Mouse (Mus musculus): ENCODE data around the gene Ptpro. TPM values are rescaled to one million over a fixed set of nuclear protein-coding genes. Genes with fewer than 3 reads are reported as not detected.

Gene Ptpro
- 2.3 TPM in 2 replicates for polyA plus RNA-seq (2015; fragmentation: Nextera tagmentation; extraction: Ambion mirVana)

GRCm38 (mm10) chr6:137252194-137252886, at the start of gene Ptpro:
Gene Ptpro, plus strand, starts transcription at chr6:137252319.
- Histone ChIP-seq H3K36me3 (no peaks in the 10 kb centered on the region), H3K27ac (no peak within 1 kb of the TSS), H3K4me2 (peak within 1 kb of the TSS; percentile 89), H3K9me3 (no peaks in the 10 kb centered on the region), H3K27me3 (peaks cover 26% of the 10 kb centered on the region), H3K4me3 (peak within 1 kb of the TSS; percentile 45), H3K9ac (no peak within 1 kb of the TSS), H3K4me1 (peaks cover 9% of the 10 kb centered on the region; the same call in 1 of the 2 replicates)
- 2% methylated on average over 53 of the region's 53 CpGs for WGBS
- peak; percentile 79; the same call in 1 of the 2 replicates for ATAC-seq (ENCODE audit: borderline replicate concordance, extremely low read depth, low FRiP score, low TSS enrichment)

GRCm38 (mm10) chr6:137202661-137203060, 49.5 kb upstream of the Ptpro start:
- Histone ChIP-seq H3K4me1 (no peaks in the 10 kb centered on the region), H3K27me3 (no peaks in the 10 kb centered on the region), H3K4me2 (no peak overlapping the region), H3K9ac (no peak overlapping the region), H3K9me3 (no peaks in the 10 kb centered on the region), H3K36me3 (no peaks in the 10 kb centered on the region), H3K27ac (no peak overlapping the region), H3K4me3 (no peak overlapping the region)
- 87% methylated on average over 4 of the region's 4 CpGs for WGBS
- no peak for ATAC-seq (ENCODE audit: borderline replicate concordance, extremely low read depth, low FRiP score, low TSS enrichment)

- no peak for ATAC-seq (ENCODE audit: borderline replicate concordance, extremely low read depth, low FRiP score, low TSS enrichment)
- WGBS = 51% methylated on average over 11 of the region's 11 CpGs
Measured at GRCm38 (mm10) chr6:137205662-137206400, 46.3 kb upstream of the Ptpro start.

GRCm38 (mm10) chr6:137207126-137207525, 45.0 kb upstream of the Ptpro start:
- H3K36me3 ChIP-seq = no peaks in the 10 kb centered on the region
- H3K4me3 ChIP-seq = no peak overlapping the region
- H3K4me1 ChIP-seq = peaks cover 8% of the 10 kb centered on the region; the same call in 1 of the 2 replicates
- no peaks in the 10 kb centered on the region for H3K9me3 ChIP-seq
- ATAC-seq (ENCODE audit: borderline replicate concordance, extremely low read depth, low FRiP score, low TSS enrichment) = no peak
- H3K4me2 ChIP-seq = no peak overlapping the region
- no peak overlapping the region for H3K27ac ChIP-seq
- H3K9ac ChIP-seq = no peak overlapping the region
- 90% methylated on average over 6 of the region's 6 CpGs for WGBS
- no peaks in the 10 kb centered on the region for H3K27me3 ChIP-seq

More at GRCm38 (mm10) chr6:137205662-137206400, 46.3 kb upstream of the Ptpro start:
- no peak overlapping the region for H3K4me3 ChIP-seq
- no peaks in the 10 kb centered on the region for H3K9me3 ChIP-seq
- H3K27ac ChIP-seq = no peak overlapping the region
- no peaks in the 10 kb centered on the region for H3K36me3 ChIP-seq
- peaks cover 8% of the 10 kb centered on the region; the same call in 1 of the 2 replicates for H3K4me1 ChIP-seq
- H3K27me3 ChIP-seq = no peaks in the 10 kb centered on the region
- no peak overlapping the region for H3K4me2 ChIP-seq
- H3K9ac ChIP-seq = no peak overlapping the region

- ATAC-seq (ENCODE audit: borderline replicate concordance, extremely low read depth, low FRiP score, low TSS enrichment) = 0 out of 2 replicates have a peak, but pooled peaks have one; percentile 54
Measured at GRCm38 (mm10) chr6:137209992-137210391, 42.1 kb upstream of the Ptpro start.

GRCm38 (mm10) chr6:137210991-137211390, 41.1 kb upstream of the Ptpro start:
- ATAC-seq (ENCODE audit: borderline replicate concordance, extremely low read depth, low FRiP score, low TSS enrichment) = no peak
- WGBS = 87% methylated on average over 10 of the region's 10 CpGs
- H3K9me3 ChIP-seq = no peaks in the 10 kb centered on the region

More at GRCm38 (mm10) chr6:137209992-137210391, 42.1 kb upstream of the Ptpro start:
- no peaks in the 10 kb centered on the region for H3K27me3 ChIP-seq
- 65% methylated on average over 8 of the region's 8 CpGs for whole genome bisulfite sequencing
- no peak overlapping the region for H3K9ac ChIP-seq
- peaks cover 8% of the 10 kb centered on the region; the same call in 1 of the 2 replicates for H3K4me1 ChIP-seq
- H3K36me3 ChIP-seq = no peaks in the 10 kb centered on the region
- no peak overlapping the region for H3K4me2 ChIP-seq
- no peaks in the 10 kb centered on the region for H3K9me3 ChIP-seq
- H3K4me3 ChIP-seq = no peak overlapping the region
- H3K27ac ChIP-seq = no peak overlapping the region

GRCm38 (mm10) chr6:137211441-137211840, 40.7 kb upstream of the Ptpro start:
- Histone ChIP-seq H3K9me3 (no peaks in the 10 kb centered on the region), H3K4me1 (peaks cover 8% of the 10 kb centered on the region; the same call in 1 of the 2 replicates), H3K36me3 (no peaks in the 10 kb centered on the region), H3K4me3 (no peak overlapping the region), H3K27me3 (no peaks in the 10 kb centered on the region), H3K27ac (no peak overlapping the region), H3K9ac (no peak overlapping the region), H3K4me2 (no peak overlapping the region)
- 47% methylated on average over 2 of the region's 2 CpGs for WGBS
- ATAC-seq (ENCODE audit: borderline replicate concordance, extremely low read depth, low FRiP score, low TSS enrichment) = no peak

More at GRCm38 (mm10) chr6:137210991-137211390, 41.1 kb upstream of the Ptpro start:
- no peak overlapping the region for H3K27ac ChIP-seq
- no peak overlapping the region for H3K4me2 ChIP-seq
- no peaks in the 10 kb centered on the region for H3K36me3 ChIP-seq
- H3K9ac ChIP-seq = no peak overlapping the region
- H3K27me3 ChIP-seq = no peaks in the 10 kb centered on the region
- no peak overlapping the region for H3K4me3 ChIP-seq
- peaks cover 8% of the 10 kb centered on the region; the same call in 1 of the 2 replicates for H3K4me1 ChIP-seq

- Histone ChIP-seq H3K27me3 (no peaks in the 10 kb centered on the region), H3K9ac (no peak overlapping the region), H3K4me2 (no peak overlapping the region), H3K36me3 (no peaks in the 10 kb centered on the region), H3K4me3 (no peak overlapping the region), H3K4me1 (no peaks in the 10 kb centered on the region), H3K9me3 (no peaks in the 10 kb centered on the region), H3K27ac (no peak overlapping the region)
- ATAC-seq (ENCODE audit: borderline replicate concordance, extremely low read depth, low FRiP score, low TSS enrichment) = no peak
- WGBS = 73% methylated on average over 8 of the region's 8 CpGs
Measured at GRCm38 (mm10) chr6:137217841-137218463, 34.2 kb upstream of the Ptpro start.

GRCm38 (mm10) chr6:137252887-137253242, 746 bp downstream of the Ptpro start:
- ATAC-seq (ENCODE audit: borderline replicate concordance, extremely low read depth, low FRiP score, low TSS enrichment) = no peak

GRCm38 (mm10) chr6:137253415-137253814, 1.3 kb downstream of the Ptpro start:
- 9% methylated on average over 7 of the region's 7 CpGs for WGBS
- Histone ChIP-seq H3K4me1 (peaks cover 9% of the 10 kb centered on the region; the same call in 1 of the 2 replicates), H3K4me2 (no peak overlapping the region), H3K9me3 (no peaks in the 10 kb centered on the region), H3K4me3 (no peak overlapping the region), H3K9ac (no peak overlapping the region), H3K27me3 (peaks cover 26% of the 10 kb centered on the region), H3K36me3 (no peaks in the 10 kb centered on the region), H3K27ac (no peak overlapping the region)
- ATAC-seq (ENCODE audit: borderline replicate concordance, extremely low read depth, low FRiP score, low TSS enrichment) = no peak

More at GRCm38 (mm10) chr6:137252887-137253242, 746 bp downstream of the Ptpro start:
- Histone ChIP-seq H3K27me3 (peaks cover 26% of the 10 kb centered on the region), H3K4me3 (peak overlapping the region; percentile 45), H3K36me3 (no peaks in the 10 kb centered on the region), H3K9ac (no peak overlapping the region), H3K9me3 (no peaks in the 10 kb centered on the region), H3K4me2 (peak overlapping the region; percentile 89), H3K4me1 (peaks cover 9% of the 10 kb centered on the region; the same call in 1 of the 2 replicates), H3K27ac (no peak overlapping the region)
- WGBS = under 1% methylated on average over 15 of the region's 15 CpGs

GRCm38 (mm10) chr6:137261033-137261432, 8.9 kb downstream of the Ptpro start:
- H3K27me3 ChIP-seq = no peaks in the 10 kb centered on the region
- no peaks in the 10 kb centered on the region for H3K36me3 ChIP-seq
- no peak overlapping the region for H3K4me3 ChIP-seq
- 100% methylated on average over 1 of the region's 1 CpGs for WGBS
- no peaks in the 10 kb centered on the region for H3K9me3 ChIP-seq
- no peak overlapping the region for H3K9ac ChIP-seq
- no peak overlapping the region for H3K27ac ChIP-seq
- no peak overlapping the region for H3K4me2 ChIP-seq
- ATAC-seq (ENCODE audit: borderline replicate concordance, extremely low read depth, low FRiP score, low TSS enrichment) = no peak
- H3K4me1 ChIP-seq = no peaks in the 10 kb centered on the region

Data from lung, embryonic 15.5 days (tissue).